In genomic region chr10:80407924-80408323, GRCm38 (mm10) we compare ENCODE assay signal across 11 mouse cellular contexts. TPM values are rescaled to one million over a fixed set of nuclear protein-coding genes. Genes with fewer than 3 reads are reported as not detected.
DNase-seq lines count a peak whose midpoint lies in the region; ATAC-seq and TF ChIP-seq lines count a peak whose summit lies in the region.
"Had no signal": no experiment of that assay in that cellular context is flagged by ENCODE, and none has a peak within 500 bp of the region (broad histone marks: within the 10 kb centered on the region; RNA-seq: fewer than 3 reads in every experiment).

No protein-coding gene starts in this region.

- H3K4me2 ChIP-seq in heart, embryonic 14.5 days (ENCODE audit: low read length): no peak overlapping the region
- H3K4me2 ChIP-seq in lung, postnatal 0 days (replicated peaks; ENCODE audit: low read depth, low read length): no peak overlapping the region
- H3K4me2 ChIP-seq in embryonic facial prominence, embryonic 15.5 days (replicated peaks): peak overlapping the region; percentile 84; the same call in 1 of the 2 replicates
- peak overlapping the region; percentile 81 for H3K4me2 ChIP-seq in neural tube, embryonic 12.5 days (replicated peaks)

- TF ChIP-seq CTCF in lung, postnatal 0 days (IDR thresholded peaks at IDR 0.05): no peak

- no peak overlapping the region for H3K27ac ChIP-seq in heart, embryonic 14.5 days (replicated peaks in 1 of 2; ENCODE audit: control insufficient read depth in 1 of 2, insufficient read depth in 1 of 2, low read depth in 2 of 2, low read length in 2 of 2)
- peak overlapping the region; percentile 93; the same call in 1 of the 2 replicates for H3K27ac ChIP-seq in lung, postnatal 0 days (ENCODE audit: low read length)
- H3K27ac ChIP-seq in embryonic facial prominence, embryonic 15.5 days (replicated peaks): peak overlapping the region; percentile 91
- no peak overlapping the region for H3K27ac ChIP-seq in neural tube, embryonic 12.5 days

- no peak for TF ChIP-seq EP300 in lung, postnatal 0 days (IDR thresholded peaks at IDR 0.05)

- H3K9ac ChIP-seq in heart, embryonic 14.5 days (ENCODE audit: low read length): peak overlapping the region; percentile 96; the same call in 1 of the 2 replicates
- H3K9ac ChIP-seq in lung, postnatal 0 days (replicated peaks; ENCODE audit: low read depth): no peak overlapping the region
- H3K9ac ChIP-seq in embryonic facial prominence, embryonic 15.5 days: no peak overlapping the region
- H3K9ac ChIP-seq in neural tube, embryonic 12.5 days: no peak overlapping the region

- H3K36me3 ChIP-seq in heart, embryonic 14.5 days (ENCODE audit: control insufficient read depth, insufficient read depth, low read length): peaks cover 58% of the 10 kb centered on the region
- H3K36me3 ChIP-seq in lung, postnatal 0 days (ENCODE audit: insufficient read depth, low read length): peaks cover 24% of the 10 kb centered on the region; the same call in 1 of the 2 replicates
- H3K36me3 ChIP-seq in embryonic facial prominence, embryonic 15.5 days: peaks cover 59% of the 10 kb centered on the region
- peaks cover 49% of the 10 kb centered on the region for H3K36me3 ChIP-seq in neural tube, embryonic 12.5 days

- H3K27me3 ChIP-seq in heart, embryonic 14.5 days (ENCODE audit: control insufficient read depth, insufficient read depth, low read length): no peaks in the 10 kb centered on the region
- H3K27me3 ChIP-seq in lung, postnatal 0 days (replicated peaks; ENCODE audit: insufficient read depth, low read length): no peaks in the 10 kb centered on the region
- H3K27me3 ChIP-seq in embryonic facial prominence, embryonic 15.5 days: no peaks in the 10 kb centered on the region
- no peaks in the 10 kb centered on the region for H3K27me3 ChIP-seq in neural tube, embryonic 12.5 days (replicated peaks)
- H3K27me3 ChIP-seq: hindbrain, embryonic 15.5 days had no signal

- no peak overlapping the region for H3K4me3 ChIP-seq in heart, embryonic 14.5 days (ENCODE audit: control insufficient read depth in 1 of 2, insufficient read depth in 1 of 2, low read depth in 1 of 2, low read length in 2 of 2)
- no peak overlapping the region for H3K4me3 ChIP-seq in lung, postnatal 0 days (ENCODE audit: low read depth, low read length)
- H3K4me3 ChIP-seq in embryonic facial prominence, embryonic 15.5 days (replicated peaks): no peak overlapping the region
- H3K4me3 ChIP-seq in neural tube, embryonic 12.5 days: no peak overlapping the region

- peaks cover 14 to 26% of the 10 kb centered on the region in 2 experiments for H3K4me1 ChIP-seq in heart, embryonic 14.5 days (ENCODE audit: control insufficient read depth in 2 of 2, insufficient read depth in 2 of 2, low read length in 2 of 2)
- H3K4me1 ChIP-seq in lung, postnatal 0 days (ENCODE audit: insufficient read depth, low read depth, low read length): peaks cover 14% of the 10 kb centered on the region; the same call in 1 of the 2 replicates
- H3K4me1 ChIP-seq in embryonic facial prominence, embryonic 15.5 days: peaks cover 33% of the 10 kb centered on the region
- H3K4me1 ChIP-seq in neural tube, embryonic 12.5 days: peaks cover 23% of the 10 kb centered on the region

- no peaks in the 10 kb centered on the region for H3K9me3 ChIP-seq in heart, embryonic 14.5 days (ENCODE audit: control insufficient read depth, low read length)
- no peaks in the 10 kb centered on the region for H3K9me3 ChIP-seq in lung, postnatal 0 days (ENCODE audit: low read length)
- H3K9me3 ChIP-seq in embryonic facial prominence, embryonic 15.5 days (replicated peaks): 0 out of 2 replicates have a peak, but pooled peaks cover 3% of the 10 kb centered on the region
- no peaks in the 10 kb centered on the region for H3K9me3 ChIP-seq in neural tube, embryonic 12.5 days
- H3K9me3 ChIP-seq: hindbrain, embryonic 15.5 days had no signal

- no peak for DNase-seq in heart, adult 8-10 months (ENCODE audit: low spot score)
- no peak for DNase-seq in lung, postnatal 0 days (ENCODE audit: low spot score)
- no peak for DNase-seq in lung, postnatal 10 days
- DNase-seq in right cerebral cortex, adult 2 months (ENCODE audit: low spot score in 2 of 2): no peak
- DNase-seq in right cerebral cortex, postnatal 10 days (ENCODE audit: low spot score in 2 of 2): no peak
- DNase-seq: embryo, embryonic 11 days; layer of hippocampus, adult 9-11 months had no signal

- WGBS in heart, embryonic 14.5 days: 47% methylated on average over 4 of the region's 4 CpGs
- 42% methylated on average over 4 of the region's 4 CpGs for WGBS in lung, postnatal 0 days
- 43% methylated on average over 4 of the region's 4 CpGs for WGBS in embryonic facial prominence, embryonic 15.5 days
- WGBS in neural tube, embryonic 12.5 days: 48% methylated on average over 4 of the region's 4 CpGs

- no peak for ATAC-seq in heart, embryonic 14.5 days (ENCODE audit: insufficient number of reproducible peaks, insufficient read depth, low FRiP score, low read depth)
- no peak for ATAC-seq in lung, postnatal 0 days
- ATAC-seq in embryonic facial prominence, embryonic 15.5 days (ENCODE audit: insufficient number of reproducible peaks, low FRiP score, low TSS enrichment, low read depth): no peak
- ATAC-seq in neural tube, embryonic 12.5 days (ENCODE audit: low FRiP score, low read depth): no peak

RNA-seq across cellular contexts. Expression of gene Uqcr11, which starts 1.3 kb away (rescaled TPM):
- polyA plus RNA-seq in heart, embryonic 14.5 days (2014; fragmentation: Nextera tagmentation; extraction: Ambion mirVana): 2,007 and 2,169 TPM in 2 replicates
- total RNA-seq in heart, adult 8-10 months (2022): 1,000 to 10,000 TPM; 1,795 to 2,190 (median 1,939) TPM
- polyA plus RNA-seq in lung, postnatal 0 days (2015; fragmentation: Nextera tagmentation; extraction: Ambion mirVana): 511 and 651 TPM in 2 replicates
- 659 and 673 TPM in 2 replicates for polyA plus RNA-seq in embryonic facial prominence, embryonic 15.5 days (2015; fragmentation: Nextera tagmentation; extraction: Ambion mirVana)
- polyA plus RNA-seq in neural tube, embryonic 12.5 days (2016; fragmentation: Nextera tagmentation; extraction: Ambion mirVana): 436 and 478 TPM in 2 replicates

RNA-seq across cellular contexts. Expression of gene Mbd3, which starts 8.6 kb away (rescaled TPM):
- polyA plus RNA-seq in heart, embryonic 14.5 days (2014; fragmentation: Nextera tagmentation; extraction: Ambion mirVana): 116 and 125 TPM in 2 replicates
- total RNA-seq in heart, adult 8-10 months (2022): 100 to 1,000 TPM in 1 of 4 experiments, 10 to 100 TPM in 3; 92.9 to 107 (median 97.0) TPM
- 90.6 and 90.7 TPM in 2 replicates for polyA plus RNA-seq in lung, postnatal 0 days (2015; fragmentation: Nextera tagmentation; extraction: Ambion mirVana)
- polyA plus RNA-seq in embryonic facial prominence, embryonic 15.5 days (2015; fragmentation: Nextera tagmentation; extraction: Ambion mirVana): 247 and 250 TPM in 2 replicates
- polyA plus RNA-seq in neural tube, embryonic 12.5 days (2016; fragmentation: Nextera tagmentation; extraction: Ambion mirVana): 304 and 314 TPM in 2 replicates

RNA-seq across cellular contexts. Expression of gene Mex3d, which starts 20.5 kb away (rescaled TPM):
- 3.9 and 6.3 TPM in 2 replicates for polyA plus RNA-seq in heart, embryonic 14.5 days (2014; fragmentation: Nextera tagmentation; extraction: Ambion mirVana)
- 1 to 10 TPM; 5.9 to 9.8 (median 8.3) TPM for total RNA-seq in heart, adult 8-10 months (2022)
- polyA plus RNA-seq in lung, postnatal 0 days (2015; fragmentation: Nextera tagmentation; extraction: Ambion mirVana): 6.0 and 6.3 TPM in 2 replicates
- 7.2 and 8.4 TPM in 2 replicates for polyA plus RNA-seq in embryonic facial prominence, embryonic 15.5 days (2015; fragmentation: Nextera tagmentation; extraction: Ambion mirVana)
- 23.6 and 26.5 TPM in 2 replicates for polyA plus RNA-seq in neural tube, embryonic 12.5 days (2016; fragmentation: Nextera tagmentation; extraction: Ambion mirVana)

RNA-seq across cellular contexts. Expression of gene Tcf3, which starts 25.5 kb away (rescaled TPM):
- polyA plus RNA-seq in heart, embryonic 14.5 days (2014; fragmentation: Nextera tagmentation; extraction: Ambion mirVana): 48.6 and 54.0 TPM in 2 replicates
- total RNA-seq in heart, adult 8-10 months (2022): 10 to 100 TPM; 15.8 to 18.0 (median 17.6) TPM
- 34.7 and 36.2 TPM in 2 replicates for polyA plus RNA-seq in lung, postnatal 0 days (2015; fragmentation: Nextera tagmentation; extraction: Ambion mirVana)
- 133 and 135 TPM in 2 replicates for polyA plus RNA-seq in embryonic facial prominence, embryonic 15.5 days (2015; fragmentation: Nextera tagmentation; extraction: Ambion mirVana)
- 156 and 166 TPM in 2 replicates for polyA plus RNA-seq in neural tube, embryonic 12.5 days (2016; fragmentation: Nextera tagmentation; extraction: Ambion mirVana)

RNA-seq across cellular contexts. Expression of gene Plk5, which starts 51.7 kb away (rescaled TPM):
- polyA plus RNA-seq in heart, embryonic 14.5 days (2014; fragmentation: Nextera tagmentation; extraction: Ambion mirVana): not detected in 2 replicates
- 1 to 10 TPM in 2 of 4 experiments, under 1 TPM in 2; 0.91 to 1.3 (median 1.1) TPM for total RNA-seq in heart, adult 8-10 months (2022)
- 1.00 and 1.0 TPM in 2 replicates for polyA plus RNA-seq in lung, postnatal 0 days (2015; fragmentation: Nextera tagmentation; extraction: Ambion mirVana)
- 2.0 and 2.2 TPM in 2 replicates for polyA plus RNA-seq in embryonic facial prominence, embryonic 15.5 days (2015; fragmentation: Nextera tagmentation; extraction: Ambion mirVana)
- polyA plus RNA-seq in neural tube, embryonic 12.5 days (2016; fragmentation: Nextera tagmentation; extraction: Ambion mirVana): 0.29 and 0.49 TPM in 2 replicates

Comparison
In these comparisons a context has a peak if more than half of its experiments do, and no peak if none do; other contexts are left out.
1. H3K27ac ChIP-seq: peak in lung, postnatal 0 days (single experiment) and embryonic facial prominence, embryonic 15.5 days (single experiment); none in heart, embryonic 14.5 days (0 of 2) and neural tube, embryonic 12.5 days (single experiment).
2. H3K4me2 ChIP-seq: peak in embryonic facial prominence, embryonic 15.5 days (single experiment) and neural tube, embryonic 12.5 days (single experiment); none in heart, embryonic 14.5 days (single experiment) and lung, postnatal 0 days (single experiment).